Mouse (Mus musculus) adrenal gland, adult 18-20 months (tissue): Measurements from ENCODE around the gene Mpeg1. TPM values are rescaled to one million over a fixed set of nuclear protein-coding genes. Genes with fewer than 3 reads are reported as not detected.
A peak's percentile ranks its signal among the peaks of the same experiment; 100 is the strongest.

ENCODE experiments used
- DNase-seq, 2 experiments: peaks; one replicate each; pipeline ENCODE4 v3.0.0; 2021 to 2022; ENCODE audit warnings: low spot score in 2 of 2
- long read RNA-seq, 2 experiments: library from polyadenylated mRNA; stranded (forward); transcript quantifications; one replicate each; pipeline ENCODE4 v2.0.0; 2021
- total RNA-seq, 2 experiments: library from RNA; stranded (reverse); gene quantifications; 1 replicate in 1 of 2; 2 replicates in 1 of 2; pipeline ENCODE4 v1.2.3; 2021

Gene Mpeg1
- 10 to 100 TPM; 31.6 to 57.3 TPM for total RNA-seq
- long read RNA-seq, experiment 1, partial matches to known transcripts, result 9 of 10 reads
- long read RNA-seq, experiment 1, other reads (novel, unspliced or antisense), result 1 of 10 reads
- long read RNA-seq, experiment 2, partial matches to known transcripts, result 14 of 17 reads
- long read RNA-seq, experiment 2, other reads (novel, unspliced or antisense), result 3 of 17 reads

- no peak for DNase-seq
Observed at GRCm38 (mm10) chr19:12460282-12461249, at the start of gene Mpeg1. Gene Mpeg1, plus strand, starts transcription at chr19:12460779.

GRCm38 (mm10) chr19:12413737-12414136 is 46.8 kb upstream of the Mpeg1 start:
- DNase-seq, result no peak

GRCm38 (mm10) chr19:12417361-12417760 is 43.2 kb upstream of the Mpeg1 start, which contains the start of gene Olfr1441:
Gene Olfr1441, plus strand, starts transcription at chr19:12417433.
- DNase-seq, result no peak

- DNase-seq, result no peak
Observed at GRCm38 (mm10) chr19:12418312-12418711, 42.3 kb upstream of the Mpeg1 start.

- DNase-seq, result no peak
Observed at GRCm38 (mm10) chr19:12420555-12420954, 40.0 kb upstream of the Mpeg1 start.

GRCm38 (mm10) chr19:12421680-12422079 is 38.9 kb upstream of the Mpeg1 start:
- no peak for DNase-seq

GRCm38 (mm10) chr19:12427101-12427500 is 33.5 kb upstream of the Mpeg1 start:
- no peak for DNase-seq

GRCm38 (mm10) chr19:12427605-12428004 is 33.0 kb upstream of the Mpeg1 start, which contains the start of gene Pfpl:
Gene Pfpl, plus strand, starts transcription at chr19:12427905.
- no peak for DNase-seq

- peak; percentile 14 to 22 for DNase-seq
Observed at GRCm38 (mm10) chr19:12433033-12433432, 27.5 kb upstream of the Mpeg1 start.

- no peak for DNase-seq
Observed at GRCm38 (mm10) chr19:12435011-12435416, 25.6 kb upstream of the Mpeg1 start.

GRCm38 (mm10) chr19:12435750-12436524 is 24.6 kb upstream of the Mpeg1 start:
- no peak for DNase-seq

GRCm38 (mm10) chr19:12439581-12439980 is 21.0 kb upstream of the Mpeg1 start:
- DNase-seq, result no peak

- no peak for DNase-seq
Observed at GRCm38 (mm10) chr19:12440103-12440725, 20.4 kb upstream of the Mpeg1 start.

GRCm38 (mm10) chr19:12442560-12442959 is 18.0 kb upstream of the Mpeg1 start:
- no peak for DNase-seq

GRCm38 (mm10) chr19:12445014-12445413 is 15.6 kb upstream of the Mpeg1 start:
- DNase-seq, result no peak

GRCm38 (mm10) chr19:12457401-12458066 is 3.0 kb upstream of the Mpeg1 start:
- DNase-seq, result no peak

- no peak for DNase-seq
Observed at GRCm38 (mm10) chr19:12459516-12459915, 1.1 kb upstream of the Mpeg1 start.

GRCm38 (mm10) chr19:12462851-12463721 is 2.5 kb downstream of the Mpeg1 start:
- no peak for DNase-seq

GRCm38 (mm10) chr19:12463722-12464035 is 3.1 kb downstream of the Mpeg1 start:
- no peak for DNase-seq
